Mouse (Mus musculus) stomach, embryonic 16.5 days (tissue): ENCODE measurements around the gene Flt3. TPM values are rescaled to one million over a fixed set of nuclear protein-coding genes. Genes with fewer than 3 reads are reported as not detected.
A peak's percentile ranks its signal among the peaks of the same experiment; 100 is the strongest.

Source experiments
- ATAC-seq: fragments of 200-750 bp; cut with Nextera tagmentation; 2 replicates; pipeline ENCODE4 v1.8.0; 2017; ENCODE audit warnings: moderate number of reproducible peaks, moderate TSS enrichment; ENCODE audit not compliant: insufficient read depth, low FRiP score
- H3K27ac ChIP-seq: fragments of 300-500 bp; sonication (generic); 2 replicates; pipeline ENCODE4 v1.5.1; 2014; ENCODE audit warnings: low read length
- H3K27me3 ChIP-seq: fragments of 300-500 bp; sonication (generic); 2 replicates; pipeline ENCODE4 v1.6.1; 2014; ENCODE audit warnings: low read length, control low read depth, mixed read lengths; ENCODE audit not compliant: control insufficient read depth, insufficient read depth
- H3K36me3 ChIP-seq: fragments of 300-500 bp; sonication (generic); 2 replicates; pipeline ENCODE4 v1.6.1; 2014; ENCODE audit warnings: low read length; ENCODE audit not compliant: control insufficient read depth, insufficient read depth
- H3K4me1 ChIP-seq: fragments of 300-500 bp; sonication (generic); 2 replicates; pipeline ENCODE4 v1.6.1; 2014; ENCODE audit warnings: low read length, control low read depth, mixed read lengths; ENCODE audit not compliant: control insufficient read depth, insufficient read depth
- H3K4me2 ChIP-seq: fragments of 300-500 bp; sonication (generic); 2 replicates; pipeline ENCODE4 v1.6.1; 2014; ENCODE audit warnings: low read depth, low read length, mixed read lengths
- H3K4me3 ChIP-seq: fragments of 300-500 bp; sonication (generic); replicated peaks from 2 replicates; pipeline ENCODE4 v1.5.1; 2014; ENCODE audit warnings: mild to moderate bottlenecking, low read length
- H3K9ac ChIP-seq: fragments of 300-500 bp; sonication (generic); 2 replicates; pipeline ENCODE4 v1.6.1; 2014; ENCODE audit warnings: low read length
- H3K9me3 ChIP-seq: fragments of 300-500 bp; sonication (generic); replicated peaks from 2 replicates; pipeline ENCODE4 v1.6.1; 2016; ENCODE audit warnings: low read length, control low read depth; ENCODE audit not compliant: control insufficient read depth
- WGBS: fragments of 180-500 bp; shearing (Covaris S2); extraction: QIAGEN DNeasy Blood & Tissue Kit; methylation state at CpG from one replicate; pipeline ENCODE4 v1.1.7; 2014; 5-methylcytosine and 5-hydroxymethylcytosine counted together
- polyA plus RNA-seq: library from polyadenylated mRNA; unstranded; fragments of >200 nt; fragmentation: Nextera tagmentation; extraction: Ambion mirVana; gene quantifications from 2 replicates; pipeline ENCODE4 v1.2.1, GENCODE M21; 2015

Flt3 gene
- polyA plus RNA-seq, 1 experiment from 2014 or later, result 0.59 TPM

DNA sequence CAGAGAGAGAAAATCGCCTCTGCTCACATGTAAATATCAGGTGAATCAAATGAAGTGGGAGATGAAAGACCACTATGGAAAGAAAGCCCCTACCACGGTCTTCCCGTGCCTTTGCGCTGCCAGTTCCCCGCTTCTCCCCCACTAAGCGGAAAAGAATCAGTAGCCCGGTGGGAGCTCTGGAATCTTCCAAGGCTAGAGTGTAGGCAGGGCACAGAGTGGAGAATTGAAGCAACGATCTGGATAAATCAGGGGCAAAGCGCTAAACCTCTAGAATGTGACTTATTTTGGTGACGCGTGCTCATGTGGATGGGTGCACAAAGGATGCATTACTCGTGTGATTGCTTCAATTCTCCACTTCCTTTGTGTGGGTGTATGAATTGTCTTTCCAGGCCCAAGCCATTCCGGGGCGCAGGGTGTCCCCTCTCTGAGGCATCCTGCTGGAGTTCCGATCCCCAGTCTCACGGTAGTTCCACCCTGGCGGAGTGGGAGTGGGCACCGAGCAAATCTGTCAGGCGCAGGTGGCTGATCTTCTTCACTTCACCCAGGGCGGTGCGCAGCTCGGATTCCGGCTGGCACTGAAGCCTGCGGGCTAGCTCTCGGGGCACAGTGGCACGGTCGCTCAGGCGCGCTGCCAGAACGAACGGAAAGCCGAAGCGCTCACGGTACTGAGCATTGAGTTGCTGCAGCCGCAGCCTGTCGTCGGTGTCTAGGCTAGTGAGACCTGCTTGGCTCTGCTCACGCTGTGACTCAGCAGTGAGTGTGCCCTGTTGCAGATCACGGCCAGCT lies 85.5 kb downstream of the Flt3 start:
- H3K4me3 ChIP-seq, result 0 out of 2 replicates have a peak overlapping the region, but pooled peaks have one; percentile 3
- peaks cover 90% of the 10 kb centered on the region for H3K27me3 ChIP-seq
- H3K36me3 ChIP-seq, result no peaks in the 10 kb centered on the region
- 0 out of 2 replicates have a peak overlapping the region, but pooled peaks have one; percentile 5 for H3K9ac ChIP-seq
- 0 out of 2 replicates have a peak, but pooled peaks have one; percentile 27 for ATAC-seq
- no peak overlapping the region for H3K4me2 ChIP-seq
- no peak overlapping the region for H3K27ac ChIP-seq
- WGBS, result 2% methylated on average over 39 of the region's 39 CpGs
- H3K9me3 ChIP-seq, result no peaks in the 10 kb centered on the region
- H3K4me1 ChIP-seq, result no peaks in the 10 kb centered on the region

DNA sequence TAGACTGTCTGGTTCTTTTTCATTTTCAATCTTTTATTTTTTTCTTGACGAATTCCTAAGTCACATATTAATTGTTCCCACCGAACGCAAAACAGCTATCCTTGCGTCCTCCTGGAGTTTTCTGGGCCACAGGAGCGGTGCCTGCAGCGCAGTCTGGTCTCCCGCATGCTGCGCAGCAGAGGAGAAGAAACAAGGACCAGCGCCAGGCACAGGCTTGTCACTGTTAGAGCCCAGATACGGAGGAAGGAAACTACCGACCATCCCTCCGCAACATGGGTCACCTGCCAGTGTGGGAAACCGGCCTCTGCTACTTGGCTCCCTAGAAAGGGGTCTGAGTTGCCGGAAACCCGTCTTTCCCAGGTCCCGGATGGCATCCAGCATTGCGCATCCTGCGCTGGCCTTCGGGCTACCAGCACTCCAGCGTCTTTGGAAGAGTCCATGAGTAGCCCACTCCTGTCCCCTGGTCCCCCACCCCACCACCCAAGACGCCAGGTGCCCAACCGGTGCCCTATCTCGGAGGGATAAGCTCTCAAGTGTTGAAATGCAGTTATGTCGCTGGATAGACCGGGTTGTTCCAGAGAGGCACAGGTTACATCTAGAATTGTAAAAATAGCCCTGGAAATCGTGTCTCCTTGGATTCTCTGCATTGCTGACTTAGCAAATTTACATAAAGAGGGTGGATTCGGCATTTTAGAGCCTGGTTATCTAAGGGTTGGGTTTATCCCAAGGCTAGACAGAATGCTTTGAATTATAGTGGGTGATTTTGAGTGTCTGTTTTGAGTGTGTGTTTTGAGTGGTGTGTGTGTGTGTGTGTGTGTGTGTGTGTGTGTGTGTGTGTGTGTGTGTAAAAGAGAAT lies 87.2 kb downstream of the Flt3 start:
- Histone ChIP-seq H3K27ac (no peak overlapping the region), H3K4me2 (no peak overlapping the region), H3K9me3 (no peaks in the 10 kb centered on the region), H3K9ac (no peak overlapping the region), H3K4me3 (no peak overlapping the region), H3K4me1 (no peaks in the 10 kb centered on the region), H3K36me3 (no peaks in the 10 kb centered on the region), H3K27me3 (peaks cover 97% of the 10 kb centered on the region)
- 5% methylated on average over 27 of the region's 27 CpGs for WGBS
- ATAC-seq, result no peak

DNA sequence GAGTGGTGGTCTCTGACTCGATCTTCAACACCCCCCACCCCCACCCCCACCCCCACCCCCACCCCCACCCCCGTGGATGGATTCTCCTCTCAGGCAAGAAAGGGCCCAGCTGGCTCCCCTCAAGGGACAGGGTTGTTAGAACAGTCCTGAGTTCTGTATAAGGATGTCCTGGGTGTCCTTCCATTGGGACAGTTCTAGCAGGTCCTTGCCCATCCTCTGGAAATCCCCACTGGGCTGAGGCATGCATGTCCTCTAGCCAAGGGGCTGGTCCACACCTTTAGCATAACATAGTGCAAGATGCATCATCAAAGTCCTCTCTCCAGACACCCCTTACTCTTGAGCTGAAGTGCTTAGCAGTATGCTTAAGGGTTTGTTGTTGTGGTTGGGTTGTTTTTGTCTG lies 90.5 kb downstream of the Flt3 start:
- no peak overlapping the region for H3K27ac ChIP-seq
- peaks cover 99% of the 10 kb centered on the region for H3K27me3 ChIP-seq
- no peak for ATAC-seq
- no peak overlapping the region for H3K4me2 ChIP-seq
- H3K9ac ChIP-seq, result no peak overlapping the region
- no peaks in the 10 kb centered on the region for H3K36me3 ChIP-seq
- WGBS, result 0% methylated on average over 2 of the region's 2 CpGs
- no peak overlapping the region for H3K4me3 ChIP-seq
- no peaks in the 10 kb centered on the region for H3K9me3 ChIP-seq
- no peaks in the 10 kb centered on the region; the same call in 1 of the 2 replicates for H3K4me1 ChIP-seq

DNA sequence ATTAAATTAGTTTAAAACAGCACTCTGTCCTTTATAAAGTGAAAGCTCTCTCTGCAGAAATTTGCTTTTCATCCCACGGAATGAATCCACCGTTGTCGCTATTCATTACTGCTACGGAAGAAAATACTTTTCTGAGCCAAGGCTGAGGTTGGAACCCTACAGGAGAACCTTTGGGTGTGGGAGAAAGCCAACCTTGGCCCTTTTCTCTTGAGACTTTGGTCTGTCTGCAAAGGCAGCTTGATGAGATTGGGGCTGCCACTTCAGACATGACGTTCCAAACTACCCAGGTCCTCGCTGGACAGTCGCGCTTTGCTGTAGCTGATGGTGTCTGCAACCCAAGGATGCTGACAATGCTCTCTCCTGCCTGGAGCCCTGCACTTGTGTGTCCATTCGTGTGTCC lies 91.8 kb downstream of the Flt3 start:
- Histone ChIP-seq H3K27ac (no peak overlapping the region), H3K4me2 (no peak overlapping the region), H3K9ac (no peak overlapping the region), H3K27me3 (peaks cover 99% of the 10 kb centered on the region), H3K9me3 (no peaks in the 10 kb centered on the region), H3K36me3 (no peaks in the 10 kb centered on the region), H3K4me1 (no peaks in the 10 kb centered on the region; the same call in 1 of the 2 replicates), H3K4me3 (no peak overlapping the region)
- ATAC-seq, result no peak
- 14% methylated on average over 9 of the region's 9 CpGs for WGBS

DNA sequence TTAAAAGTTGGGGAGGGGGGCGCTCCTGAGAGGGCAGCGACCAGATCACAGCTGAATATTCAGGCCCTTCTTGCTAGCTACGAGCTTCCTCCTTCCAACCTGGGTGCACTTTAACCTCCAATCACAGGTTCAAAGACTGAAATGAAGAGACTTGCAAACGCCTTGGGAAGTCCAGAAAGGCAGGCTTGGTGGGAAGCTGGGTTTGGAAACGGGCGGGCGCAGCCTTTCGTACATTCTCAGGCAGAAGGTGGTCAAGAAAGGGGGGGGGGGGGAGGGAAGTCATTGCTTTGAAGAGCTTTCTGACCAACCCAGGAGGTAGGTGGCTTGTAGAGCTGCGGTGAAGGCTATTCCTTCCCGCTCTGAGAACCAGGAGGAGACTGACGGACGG lies 92.9 kb downstream of the Flt3 start:
- 4% methylated on average over 12 of the region's 12 CpGs for WGBS
- Histone ChIP-seq H3K36me3 (no peaks in the 10 kb centered on the region), H3K4me1 (no peaks in the 10 kb centered on the region; the same call in 1 of the 2 replicates), H3K9ac (no peak overlapping the region), H3K9me3 (no peaks in the 10 kb centered on the region), H3K27ac (no peak overlapping the region), H3K27me3 (peaks cover 99% of the 10 kb centered on the region), H3K4me2 (peak overlapping the region; percentile 12; the same call in 1 of the 2 replicates), H3K4me3 (peak overlapping the region; percentile 33; the same call in 1 of the 2 replicates)
- 0 out of 2 replicates have a peak, but pooled peaks have one; percentile 2 for ATAC-seq

DNA sequence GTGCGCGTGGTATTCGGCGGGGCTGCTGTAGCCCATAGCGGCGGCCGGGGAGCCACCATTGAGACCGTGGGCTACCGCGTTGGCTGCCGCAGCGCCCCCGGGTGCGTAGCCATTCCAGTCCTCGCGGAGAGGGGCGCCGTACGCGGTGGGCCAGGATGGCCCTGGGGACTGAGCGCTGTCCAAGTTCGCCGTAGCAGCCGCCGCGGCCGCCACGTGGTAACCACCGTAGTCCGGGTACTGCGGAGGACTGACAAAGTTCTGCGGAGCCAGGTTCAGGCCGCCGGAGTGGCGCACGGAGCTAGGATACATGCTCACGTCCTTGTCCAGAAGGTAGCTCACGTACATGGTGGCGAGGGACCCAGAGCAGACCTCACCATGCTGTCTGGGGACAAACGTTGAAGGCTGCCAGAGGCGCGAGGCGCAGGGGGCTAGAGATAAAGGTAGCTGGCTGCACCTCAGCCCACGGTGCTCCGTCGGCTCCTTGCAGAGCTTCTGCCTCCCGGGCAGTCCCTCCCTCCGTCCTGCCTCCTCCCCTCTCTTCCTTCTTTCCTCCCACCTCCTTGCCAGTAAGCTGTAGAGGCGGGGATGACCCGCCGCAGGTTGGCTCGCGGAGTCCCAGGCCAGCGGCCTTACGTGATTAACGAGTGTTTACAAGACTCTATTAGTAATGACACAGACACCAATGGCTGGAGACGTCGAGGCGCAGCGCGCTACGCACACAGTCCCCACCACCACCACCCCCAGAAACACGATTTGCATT lies 93.5 kb downstream of the Flt3 start, which contains the start of gene Cdx2:
TSS of gene Cdx2 (minus strand) at position 633 of the 760 bp plus-strand sequence.
- Histone ChIP-seq H3K27me3 (peaks cover 99% of the 10 kb centered on the region), H3K9me3 (no peaks in the 10 kb centered on the region), H3K27ac (peak within 1 kb of the TSS; percentile 27; the same call in 1 of the 2 replicates), H3K4me3 (peak within 1 kb of the TSS; percentile 33), H3K9ac (peak within 1 kb of the TSS; percentile 23), H3K4me1 (no peaks in the 10 kb centered on the region; the same call in 1 of the 2 replicates), H3K4me2 (peak within 1 kb of the TSS; percentile 29), H3K36me3 (no peaks in the 10 kb centered on the region)
- under 1% methylated on average over 63 of the region's 63 CpGs for WGBS
- ATAC-seq, result peak; percentile 72

DNA sequence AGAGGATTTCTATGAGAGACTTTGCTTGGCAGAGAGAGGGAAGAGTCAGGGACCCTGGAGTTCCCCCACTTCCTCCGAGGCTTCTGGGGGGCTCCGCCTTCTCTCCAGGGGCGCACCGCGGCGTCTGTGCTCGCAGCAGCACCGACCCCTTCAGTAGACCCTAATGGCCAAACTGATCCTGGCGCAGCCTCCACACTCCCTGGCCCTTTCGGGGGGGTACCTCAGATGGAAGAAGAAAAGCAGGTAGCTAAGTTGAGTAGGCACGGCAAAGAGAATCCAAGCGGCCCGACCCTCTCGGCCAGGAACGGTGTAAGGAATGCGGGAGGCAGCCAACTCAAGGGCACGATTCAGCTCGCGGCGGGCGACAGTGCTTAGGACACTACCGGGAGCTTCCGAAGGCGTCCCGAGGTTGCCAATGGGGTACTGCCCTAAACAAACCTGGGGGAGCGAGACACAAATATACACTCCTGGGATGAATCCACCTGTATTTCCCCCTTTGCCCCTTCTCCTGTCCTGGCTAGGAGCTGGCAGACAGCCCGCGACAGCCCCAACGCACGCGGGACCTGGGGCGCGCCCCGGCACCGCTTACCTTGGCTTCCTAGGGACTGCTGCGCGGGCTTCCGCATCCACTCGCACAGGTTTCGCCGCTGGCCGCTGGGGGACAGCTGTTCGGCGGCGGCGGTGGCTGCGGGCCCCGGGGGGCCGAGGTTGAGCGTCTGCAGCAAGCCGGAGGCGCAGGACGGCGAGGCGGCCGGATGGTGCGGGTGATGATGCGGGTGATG lies 94.2 kb downstream of the Flt3 start:
- no peaks in the 10 kb centered on the region for H3K9me3 ChIP-seq
- ATAC-seq, result no peak
- H3K36me3 ChIP-seq, result no peaks in the 10 kb centered on the region
- peak overlapping the region; percentile 29; the same call in 1 of the 2 replicates for H3K4me2 ChIP-seq
- H3K27ac ChIP-seq, result peak overlapping the region; percentile 27; the same call in 1 of the 2 replicates
- no peaks in the 10 kb centered on the region; the same call in none of the 2 replicates for H3K4me1 ChIP-seq
- WGBS, result under 1% methylated on average over 58 of the region's 58 CpGs
- H3K27me3 ChIP-seq, result peaks cover 99% of the 10 kb centered on the region
- peak overlapping the region; percentile 23; the same call in 1 of the 2 replicates for H3K9ac ChIP-seq
- peak overlapping the region; percentile 33 for H3K4me3 ChIP-seq

DNA sequence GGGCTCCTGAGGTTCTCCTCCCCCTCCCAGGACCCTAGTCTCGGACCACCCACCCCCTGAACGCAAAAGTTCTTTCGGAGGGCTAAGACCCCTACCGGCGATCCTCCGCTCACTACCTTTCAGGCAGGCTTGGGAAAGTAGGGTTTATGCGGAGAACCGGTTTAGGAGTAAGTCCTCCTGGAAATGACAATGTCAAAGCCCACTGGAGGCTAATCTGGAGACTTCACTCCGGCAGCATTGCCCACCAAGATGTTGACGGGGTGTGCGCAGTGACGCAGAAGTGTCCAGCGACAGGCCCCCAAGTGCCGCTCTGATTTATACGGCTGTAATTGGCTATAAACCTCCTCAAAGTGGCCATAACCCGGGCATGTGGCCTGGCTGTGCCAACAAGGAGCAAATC lies 95.1 kb downstream of the Flt3 start:
- no peaks in the 10 kb centered on the region for H3K9me3 ChIP-seq
- peak overlapping the region; percentile 33 for H3K4me3 ChIP-seq
- no peaks in the 10 kb centered on the region; the same call in none of the 2 replicates for H3K4me1 ChIP-seq
- ATAC-seq, result no peak
- under 1% methylated on average over 16 of the region's 16 CpGs for WGBS
- peaks cover 98% of the 10 kb centered on the region for H3K27me3 ChIP-seq
- no peak overlapping the region for H3K4me2 ChIP-seq
- H3K9ac ChIP-seq, result peak overlapping the region; percentile 47
- no peak overlapping the region for H3K27ac ChIP-seq
- H3K36me3 ChIP-seq, result no peaks in the 10 kb centered on the region
